Mouse (Mus musculus) MN1 (cell line): ENCODE data around the gene Thap11.
A peak's percentile ranks its signal among the peaks of the same experiment; 100 is the strongest.

Experiments
- DNase-seq: peaks from one replicate; pipeline ENCODE4 v3.0.0-alpha.2; 2016; ENCODE audit warnings: low spot score

The Thap11 gene

DNA sequence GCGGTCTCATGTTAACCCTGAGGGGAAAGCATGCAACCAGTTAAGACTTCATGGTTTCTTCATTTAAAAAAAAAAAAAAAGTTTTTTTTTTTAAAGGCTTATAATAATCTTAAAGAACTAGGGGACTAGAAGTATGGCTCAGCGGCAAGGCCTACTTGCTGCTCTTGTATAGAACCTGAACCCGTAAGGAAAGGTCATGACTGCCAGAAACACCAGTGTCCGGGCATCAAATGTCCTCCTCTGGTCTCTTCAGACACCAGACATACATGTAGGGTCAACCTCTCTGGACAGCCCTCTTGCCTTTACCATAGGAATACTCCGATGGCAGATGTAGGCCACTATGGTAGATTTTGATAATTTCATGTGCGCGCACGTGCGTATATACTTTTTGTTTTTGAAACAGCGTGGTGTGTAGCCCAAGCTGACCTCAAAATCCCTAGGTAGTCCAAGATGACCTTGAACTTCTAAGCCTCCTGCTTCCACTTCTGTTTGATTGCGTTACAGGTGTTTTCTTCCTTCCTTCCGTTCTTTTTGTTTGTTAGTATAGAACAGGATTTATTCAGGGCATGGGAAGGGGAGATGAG, 2.7 kb upstream of the Thap11 start:
- no peak for DNase-seq

DNA sequence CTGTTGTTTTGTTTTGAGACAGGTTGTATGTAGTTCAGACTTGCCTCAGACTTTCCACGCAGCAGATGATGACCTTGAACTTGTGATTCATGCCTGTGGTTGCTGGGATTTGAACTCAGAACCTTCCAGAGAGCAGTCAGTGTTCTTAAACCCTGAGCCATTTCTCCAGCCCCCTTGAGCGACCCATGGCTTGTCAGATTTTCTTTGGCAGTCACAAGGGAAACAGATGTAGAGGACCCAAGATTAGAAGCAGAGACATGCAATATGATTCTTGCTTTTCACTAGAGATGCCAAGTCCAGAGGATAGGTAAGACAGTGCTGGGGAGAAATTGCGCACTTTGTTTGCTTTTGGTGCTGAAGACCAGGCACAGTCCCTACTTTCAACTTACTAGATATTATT, 1.8 kb upstream of the Thap11 start, which contains the start of gene Cenpt:
Gene Cenpt, minus strand, starts transcription at position 101 of the 400 bp plus-strand sequence.
- DNase-seq, result no peak

DNA sequence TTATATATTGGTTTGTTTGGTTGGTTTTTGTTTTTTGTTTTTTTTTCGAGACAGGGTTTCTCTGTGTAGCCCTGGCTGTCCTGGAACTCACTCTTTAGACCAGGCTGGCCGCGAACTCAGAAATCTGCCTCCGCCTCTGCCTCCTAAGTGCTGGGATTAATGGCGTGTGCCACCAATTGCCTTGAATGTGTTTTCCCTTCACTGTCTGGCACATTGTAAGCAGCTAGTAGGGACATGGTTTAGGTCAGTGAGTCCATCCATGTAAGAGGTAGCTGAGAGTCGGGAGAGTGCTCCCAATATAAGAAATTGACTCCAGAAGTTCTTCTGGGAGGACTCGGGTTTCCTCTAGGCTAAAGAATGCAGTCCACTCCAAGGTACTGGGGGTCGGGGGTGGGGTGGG, 629 bp upstream of the Thap11 start:
- no peak for DNase-seq

DNA sequence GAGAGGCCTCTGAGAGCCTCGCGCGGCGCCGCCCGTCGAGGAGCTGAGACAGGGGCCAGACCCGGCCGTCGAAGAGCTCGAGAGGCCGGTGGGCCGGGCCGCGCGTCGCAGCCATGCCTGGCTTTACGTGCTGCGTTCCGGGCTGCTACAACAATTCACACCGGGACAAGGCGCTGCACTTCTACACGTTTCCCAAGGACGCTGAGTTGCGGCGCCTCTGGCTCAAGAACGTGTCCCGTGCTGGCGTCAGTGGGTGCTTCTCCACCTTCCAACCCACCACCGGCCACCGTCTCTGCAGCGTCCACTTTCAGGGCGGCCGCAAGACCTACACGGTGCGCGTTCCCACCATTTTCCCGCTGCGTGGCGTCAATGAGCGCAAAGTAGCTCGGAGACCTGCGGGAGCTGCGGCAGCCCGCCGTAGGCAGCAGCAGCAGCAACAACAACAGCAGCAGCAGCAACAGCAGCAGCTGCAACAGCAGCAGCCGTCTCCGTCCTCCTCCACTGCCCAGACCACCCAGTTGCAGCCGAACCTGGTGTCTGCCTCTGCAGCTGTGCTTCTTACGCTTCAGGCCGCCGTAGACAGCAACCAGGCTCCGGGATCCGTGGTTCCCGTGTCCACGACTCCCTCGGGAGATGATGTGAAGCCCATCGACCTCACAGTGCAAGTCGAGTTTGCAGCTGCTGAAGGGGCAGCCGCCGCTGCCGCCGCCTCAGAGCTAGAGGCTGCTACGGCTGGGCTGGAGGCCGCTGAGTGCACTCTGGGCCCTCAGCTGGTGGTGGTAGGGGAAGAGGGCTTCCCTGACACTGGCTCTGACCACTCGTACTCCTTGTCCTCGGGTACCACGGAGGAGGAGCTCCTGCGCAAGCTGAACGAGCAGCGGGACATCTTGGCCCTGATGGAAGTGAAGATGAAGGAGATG, 576 bp downstream of the Thap11 start:
- peak; percentile 70 for DNase-seq

DNA sequence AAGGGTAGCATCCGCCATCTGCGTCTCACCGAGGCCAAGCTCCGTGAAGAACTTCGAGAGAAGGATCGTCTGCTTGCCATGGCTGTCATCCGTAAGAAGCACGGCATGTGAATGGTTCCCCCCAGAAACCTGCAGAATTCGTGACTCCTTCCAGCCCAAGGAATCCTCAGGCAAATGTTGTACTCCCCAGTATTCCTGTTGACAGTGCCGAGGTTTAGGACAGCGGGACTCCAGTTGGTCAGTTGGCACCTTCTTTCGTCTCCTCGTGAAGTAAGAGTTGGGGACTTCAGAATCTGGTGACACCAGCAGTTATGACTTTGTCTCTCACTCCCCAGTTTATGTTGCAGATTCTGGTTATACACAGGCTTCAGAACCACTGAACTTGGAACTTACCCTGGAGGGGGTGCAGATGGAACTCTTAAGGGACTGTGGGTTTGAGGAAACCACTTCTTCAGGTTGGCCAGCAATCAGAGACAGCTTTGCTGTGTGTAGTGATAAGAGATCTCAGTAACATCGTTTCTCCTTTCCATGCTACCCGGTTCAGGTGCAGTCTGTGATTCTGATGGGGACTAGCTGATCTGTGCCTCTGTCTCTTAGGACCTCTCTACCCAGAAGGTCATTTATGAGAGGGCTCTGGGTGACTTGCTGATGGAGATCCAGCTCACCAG, 1.4 kb downstream of the Thap11 start:
- no peak for DNase-seq

DNA sequence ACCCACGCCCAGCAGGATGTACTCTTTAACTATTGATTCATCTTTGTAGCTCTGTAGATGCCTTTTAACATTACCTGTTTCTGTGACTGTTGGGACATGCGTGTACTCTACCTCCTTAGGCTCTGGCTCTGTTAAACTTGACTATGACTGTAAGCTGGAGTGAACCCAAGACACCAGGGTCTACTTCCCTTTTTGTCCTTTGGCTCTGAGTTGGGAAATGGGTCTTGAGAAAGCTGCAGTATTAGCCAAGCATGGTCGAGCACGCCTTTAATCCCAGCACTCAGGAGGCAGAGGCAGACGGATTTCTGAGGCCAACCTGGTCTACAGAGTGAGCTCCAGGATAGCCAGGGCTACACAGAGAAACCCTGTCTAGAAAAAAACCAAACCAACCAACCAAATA, 3.6 kb downstream of the Thap11 start:
- no peak for DNase-seq

DNA sequence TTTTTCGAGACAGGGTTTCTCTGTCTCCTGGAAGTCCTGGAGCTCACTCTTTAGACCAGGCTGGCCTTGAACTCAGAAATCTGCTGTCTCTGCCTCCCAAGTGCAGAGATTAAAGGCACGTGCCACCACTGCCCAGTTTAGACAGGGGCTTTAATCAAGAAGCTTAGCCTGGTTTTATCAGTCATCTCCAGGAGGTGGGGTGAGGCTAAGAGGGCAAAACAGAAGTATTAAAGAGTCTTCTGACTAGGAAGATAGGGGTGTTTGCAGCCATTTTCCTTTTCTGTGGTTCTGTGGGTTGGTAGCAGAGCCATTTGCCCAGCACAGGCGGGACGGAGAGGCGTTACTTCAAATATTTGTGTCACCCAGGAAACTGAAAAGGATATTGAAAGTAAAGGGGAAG, 4.4 kb downstream of the Thap11 start:
- DNase-seq, result peak; percentile 25

DNA sequence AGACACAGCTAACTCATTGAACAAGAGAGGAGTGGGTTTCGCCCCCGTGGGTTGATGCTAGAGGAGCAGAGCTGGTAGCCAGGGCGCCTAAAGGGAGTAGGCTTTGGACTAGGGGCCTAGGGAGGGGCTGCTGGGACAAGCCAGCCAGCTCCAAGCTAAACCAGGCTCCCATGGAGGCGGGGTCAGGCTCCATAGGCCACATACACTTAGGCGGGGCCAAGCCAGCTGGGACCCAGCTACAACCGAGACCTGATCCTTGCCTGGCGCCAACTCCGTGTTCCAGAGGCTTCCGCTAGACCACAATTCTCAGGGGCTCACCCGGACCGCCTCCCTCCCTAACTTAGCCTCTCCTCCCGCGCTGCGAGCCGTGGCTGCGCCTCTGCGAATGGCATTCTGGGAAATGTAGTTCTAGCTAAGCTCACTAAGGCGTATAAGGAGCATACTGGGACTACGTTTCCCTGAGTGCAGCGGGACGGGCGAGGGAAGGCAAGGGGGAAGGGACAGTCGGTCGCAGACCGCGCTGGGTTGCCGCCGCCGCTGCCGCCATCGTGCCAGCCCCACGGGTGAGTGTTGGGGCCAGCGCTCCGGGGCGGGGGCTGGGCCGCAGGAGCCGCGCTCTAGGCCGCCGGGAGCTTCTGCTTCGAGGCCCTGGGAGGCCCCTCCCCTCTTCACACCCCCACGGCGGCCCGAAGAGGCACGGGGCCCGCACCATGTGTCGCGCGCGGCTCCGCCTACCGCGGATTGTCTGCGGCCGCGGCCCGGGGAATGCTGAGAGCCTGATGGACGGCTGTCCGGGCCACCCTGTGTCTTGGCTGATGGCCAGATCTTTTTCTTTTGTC, 5.4 kb downstream of the Thap11 start, which contains the start of gene Nutf2:
Gene Nutf2, plus strand, starts transcription at position 438 of the 839 bp plus-strand sequence.
- peak; percentile 100 for DNase-seq

DNA sequence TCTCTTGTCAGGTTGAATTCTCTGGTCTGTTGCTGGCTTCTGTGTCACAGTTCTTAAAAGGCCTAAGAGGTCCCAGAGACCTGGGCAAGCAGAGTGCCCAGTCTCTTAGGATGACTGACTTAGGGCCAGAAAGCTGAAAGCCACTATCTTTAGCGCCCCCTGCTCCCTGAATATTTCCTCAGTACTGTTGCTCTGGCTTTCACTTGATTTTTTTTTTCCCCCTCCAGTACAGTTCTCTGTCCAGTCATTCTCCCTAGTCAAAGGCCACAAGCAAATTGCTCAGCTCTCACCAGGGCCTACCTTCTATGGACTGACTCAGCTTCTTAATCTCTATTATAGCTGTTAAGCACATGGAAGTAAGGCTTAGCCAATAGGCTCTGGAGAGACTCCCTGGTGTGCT, 7.0 kb downstream of the Thap11 start:
- DNase-seq, result peak; percentile 73

DNA sequence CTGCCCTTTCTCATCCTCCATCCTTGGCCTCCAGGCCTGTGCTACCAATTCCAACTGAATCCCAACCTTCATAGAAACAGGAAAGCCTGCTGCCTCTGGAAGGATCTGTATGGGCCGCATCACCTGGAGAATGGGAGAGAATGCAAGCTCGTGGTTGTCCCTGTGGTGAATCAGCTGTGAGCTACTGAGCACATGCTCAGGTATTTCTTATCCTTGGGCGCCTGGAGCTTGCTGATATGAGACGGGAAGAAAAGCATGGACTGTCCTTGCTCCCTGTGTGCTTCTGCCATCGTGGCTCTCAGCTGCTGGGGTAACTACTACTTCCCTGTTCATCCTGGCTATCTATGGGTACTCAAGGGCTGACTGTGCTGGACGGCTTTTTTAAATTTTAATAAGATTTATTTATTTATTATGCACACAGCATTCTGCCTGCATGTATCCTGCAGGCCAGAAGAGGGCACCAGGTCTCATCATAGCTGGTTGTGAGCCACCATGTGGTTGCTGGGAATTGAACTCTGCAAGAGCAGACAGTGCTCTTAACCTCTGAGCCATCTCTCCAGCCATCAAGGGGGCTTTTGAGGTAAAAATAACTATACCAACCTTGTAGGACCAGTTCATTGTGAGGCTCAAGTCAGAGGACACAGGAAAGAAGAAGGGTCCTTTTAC, 11.6 kb downstream of the Thap11 start:
- no peak for DNase-seq

DNA sequence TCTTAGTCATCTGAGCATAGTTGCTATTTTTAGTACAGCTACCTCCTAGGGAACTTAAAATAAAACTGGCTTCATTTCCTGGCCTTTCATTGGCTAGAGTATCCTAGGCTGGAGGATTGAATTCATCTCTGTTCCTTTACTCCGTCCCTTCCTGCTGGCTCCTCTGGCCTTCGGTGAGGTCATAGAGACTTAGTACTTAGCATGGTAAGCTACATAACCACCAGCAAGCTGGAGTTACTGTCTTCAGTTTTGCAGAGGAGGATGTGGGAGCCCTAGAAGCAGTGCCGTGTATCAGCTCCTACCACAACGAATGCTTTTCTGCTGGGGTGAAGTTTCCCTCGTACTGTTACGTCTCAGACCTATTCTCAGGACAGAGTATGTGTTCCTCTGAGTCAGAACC, 19.4 kb downstream of the Thap11 start:
- DNase-seq, result no peak

DNA sequence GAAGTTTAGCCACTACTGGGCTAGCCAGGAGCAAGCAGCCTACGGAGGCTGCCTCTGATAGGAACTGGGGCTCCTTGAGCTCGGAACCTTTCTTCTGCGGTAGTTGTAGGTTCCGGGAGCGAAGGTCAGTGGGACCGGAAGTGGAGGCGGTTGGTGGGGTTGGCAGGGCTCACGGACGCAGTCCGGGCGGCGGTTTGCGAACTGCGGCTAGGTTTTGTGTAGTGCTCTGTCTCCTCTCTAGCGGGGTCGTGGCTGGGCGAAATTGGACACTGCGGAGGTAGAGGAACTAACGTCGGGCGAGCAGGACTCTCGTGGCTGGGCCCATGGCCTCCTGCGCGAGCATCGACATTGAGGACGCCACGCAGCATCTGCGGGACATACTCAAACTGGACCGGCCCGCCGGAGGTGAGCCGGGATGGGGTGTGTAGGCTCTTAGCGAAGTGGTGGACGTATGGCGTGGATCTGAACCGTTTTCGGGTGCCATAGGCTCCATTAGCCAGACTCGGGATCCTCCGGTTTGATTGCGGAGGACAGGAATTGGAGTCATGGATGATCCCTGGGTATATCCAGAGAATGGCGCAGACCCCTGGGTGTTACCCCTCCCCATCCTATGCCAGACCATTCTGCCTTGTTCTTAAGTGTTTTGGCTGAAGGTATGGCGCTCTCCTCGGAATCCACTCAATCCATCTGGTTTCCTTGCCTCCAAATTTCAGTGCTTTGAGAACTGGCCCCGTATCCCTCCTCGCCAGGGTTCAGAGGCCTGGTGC, 26.0 kb downstream of the Thap11 start, which contains the start of gene Edc4:
Gene Edc4, plus strand, starts transcription at position 128 of the 767 bp plus-strand sequence.
- peak; percentile 89 for DNase-seq

DNA sequence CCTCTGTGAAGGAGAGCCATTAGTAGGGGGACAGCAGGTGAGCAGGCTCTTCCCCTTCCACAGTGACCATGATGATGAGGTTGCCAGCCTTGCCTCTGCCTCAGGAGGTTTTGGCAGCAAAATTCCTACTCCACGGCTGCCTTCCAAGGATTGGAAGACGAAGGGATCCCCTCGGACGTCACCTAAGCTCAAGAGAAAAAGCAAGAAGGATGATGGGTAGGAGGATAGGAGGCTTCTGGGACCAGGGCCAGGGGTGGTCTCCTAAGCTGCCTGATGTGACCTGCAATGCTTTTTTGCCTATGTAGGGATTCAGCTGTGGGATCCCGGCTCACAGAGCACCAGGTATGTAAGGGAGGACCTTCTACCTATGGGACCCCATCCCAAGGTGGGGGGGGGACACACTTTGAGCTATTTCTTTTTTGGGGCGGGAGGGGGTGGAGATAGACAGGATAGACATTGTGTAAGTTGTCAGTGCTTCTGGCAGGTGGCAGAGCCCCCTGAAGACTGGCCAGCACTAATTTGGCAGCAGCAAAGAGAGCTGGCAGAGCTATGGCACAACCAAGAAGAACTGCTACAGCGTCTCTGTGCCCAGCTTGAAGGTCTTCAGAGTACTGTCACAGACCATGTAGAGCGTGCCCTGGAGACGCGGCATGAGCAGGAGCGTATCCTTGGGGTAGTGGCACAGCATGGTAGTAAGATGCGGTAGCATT, 35.0 kb downstream of the Thap11 start:
- DNase-seq, result no peak

DNA sequence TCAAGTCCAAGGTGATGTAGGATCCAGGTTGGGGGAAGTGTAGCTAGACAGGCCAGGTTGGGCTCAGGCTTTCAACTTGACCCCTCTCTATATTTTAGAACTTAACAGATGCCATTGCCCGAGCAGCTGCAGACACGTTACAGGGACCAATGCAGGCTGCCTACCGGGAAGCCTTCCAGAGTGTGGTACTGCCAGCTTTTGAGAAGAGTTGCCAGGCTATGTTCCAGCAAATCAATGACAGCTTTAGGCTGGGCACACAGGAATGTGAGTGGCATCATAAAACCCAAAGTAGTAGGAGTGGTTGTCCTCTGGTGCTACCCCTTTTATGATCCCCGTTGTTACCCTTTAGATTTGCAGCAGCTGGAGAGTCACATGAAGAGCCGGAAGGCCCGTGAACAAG, 35.9 kb downstream of the Thap11 start:
- no peak for DNase-seq

DNA sequence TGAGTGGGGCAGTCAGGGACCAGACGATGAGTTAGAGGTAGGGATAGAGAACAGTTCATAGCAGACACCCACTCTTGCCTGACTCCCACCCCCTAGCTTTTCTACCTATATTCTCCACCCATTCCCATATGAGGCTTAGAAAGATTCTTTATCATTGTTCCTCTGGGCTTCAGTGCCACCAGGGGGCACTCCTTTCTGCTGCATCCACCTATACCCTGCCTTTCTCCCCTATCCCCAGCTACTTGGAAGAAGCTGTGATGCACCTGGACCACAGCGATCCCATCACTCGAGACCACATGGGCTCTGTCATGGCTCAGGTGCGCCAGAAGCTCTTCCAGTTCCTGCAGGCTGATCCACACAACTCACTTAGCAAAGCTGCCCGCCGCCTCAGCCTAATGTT, 37.5 kb downstream of the Thap11 start:
- DNase-seq, result peak; percentile 48

DNA sequence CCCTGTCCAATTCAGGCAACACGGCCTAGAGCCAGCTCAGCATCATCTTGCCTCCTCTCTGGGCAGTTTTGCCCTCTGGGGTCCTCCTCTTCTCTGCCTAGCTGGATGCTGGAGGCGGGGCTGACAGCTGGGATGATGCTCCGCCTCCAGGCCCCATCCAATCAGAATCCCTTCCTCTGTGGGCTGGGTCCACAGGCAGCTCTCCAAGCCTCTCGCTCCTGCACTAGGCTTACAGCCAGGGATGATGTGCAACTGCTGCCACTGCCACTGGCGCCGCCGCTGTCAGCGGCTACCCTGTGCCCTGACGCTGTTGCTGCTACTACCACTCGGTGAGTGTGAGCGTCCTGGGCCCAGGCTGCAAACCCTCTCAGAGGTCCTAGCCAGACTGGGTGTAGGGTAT, 38.4 kb downstream of the Thap11 start, which contains the start of gene Nrn1l:
Gene Nrn1l, plus strand, starts transcription at position 229 of the 400 bp plus-strand sequence.
- peak; percentile 92 for DNase-seq

DNA sequence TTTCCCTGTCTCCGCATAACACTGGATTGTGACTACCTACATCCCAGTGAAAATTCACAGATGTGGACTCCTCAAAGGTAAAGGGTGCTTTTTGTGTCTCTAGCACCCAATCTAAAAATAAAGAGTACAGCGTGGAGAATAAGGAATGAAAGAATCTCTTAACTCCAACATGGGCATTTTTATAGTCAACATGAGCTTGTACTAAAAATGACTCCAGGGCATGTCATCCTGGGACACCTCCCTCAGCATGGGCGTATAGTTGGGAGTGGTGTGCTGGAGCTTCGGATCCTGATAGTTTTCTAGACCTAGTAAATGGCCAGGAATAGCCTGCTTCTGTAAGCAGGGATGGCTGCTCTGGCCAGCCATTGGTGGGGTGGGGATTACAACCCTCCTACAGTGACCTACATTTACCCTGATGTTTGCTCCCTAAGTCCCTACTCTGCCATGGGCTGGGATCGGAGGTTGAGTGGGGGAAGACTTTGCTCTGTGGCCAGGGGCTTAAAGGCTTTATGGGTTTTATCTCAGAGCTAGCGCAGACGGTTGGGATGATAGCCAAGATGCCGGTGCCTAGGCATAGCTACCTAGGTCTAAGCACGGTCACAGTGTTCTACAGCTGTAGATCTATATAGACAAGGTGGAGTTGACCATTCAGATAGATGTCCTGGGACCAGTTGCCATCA, 43.0 kb downstream of the Thap11 start:
- no peak for DNase-seq

DNA sequence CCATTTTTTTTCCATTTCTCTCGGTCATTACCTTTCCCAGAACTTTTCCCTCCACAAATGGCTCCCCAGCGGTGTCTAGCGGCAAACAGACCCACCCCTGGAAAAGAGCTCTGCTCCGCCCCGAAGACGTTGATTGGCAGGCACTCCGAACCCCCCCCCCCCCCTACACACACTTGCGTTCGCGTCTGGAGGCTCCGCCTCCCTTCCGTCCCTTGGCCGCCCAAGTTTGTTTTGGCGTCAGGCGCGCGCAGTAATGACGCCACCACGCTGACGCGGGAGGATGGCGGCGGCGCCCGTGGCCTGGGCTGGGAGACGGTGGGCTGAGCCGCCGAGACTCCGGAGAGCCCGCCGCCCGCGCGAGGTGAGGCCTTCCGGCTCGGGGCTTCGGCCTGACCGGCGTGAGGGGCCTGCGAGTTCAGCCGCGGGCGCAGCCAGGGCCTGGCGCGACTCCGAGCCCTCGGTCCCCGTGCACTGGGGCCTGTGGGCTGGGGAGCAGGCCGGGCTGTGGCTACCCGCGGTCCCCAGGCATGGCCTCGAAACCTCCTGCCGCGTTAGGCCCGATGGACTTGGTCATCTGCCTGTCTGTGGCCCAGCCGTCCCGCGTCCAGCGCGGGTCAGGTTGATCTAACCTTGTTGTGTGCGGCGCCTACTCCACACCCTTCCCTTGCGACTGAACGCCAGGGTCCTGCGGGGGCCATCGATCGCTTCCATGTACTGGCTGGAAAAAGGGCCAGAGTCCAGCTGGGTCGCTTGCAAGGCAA, 45.4 kb downstream of the Thap11 start, which contains the start of gene Pskh1:
Gene Pskh1, plus strand, starts transcription at position 262 of the 761 bp plus-strand sequence.
- DNase-seq, result peak; percentile 95
